Mouse (Mus musculus) cerebellum, adult 2 months (tissue): Measurements from ENCODE around the gene Dusp18.

ENCODE experiments used
- CTCF ChIP-seq: fragments of 200-500 bp; IDR thresholded peaks from 2 replicates; pipeline ENCODE4 v1.5.1; 2011; ENCODE audit warnings: low read depth, mild to moderate bottlenecking, control low read depth, low read length, moderate library complexity, borderline replicate concordance; ENCODE audit not compliant: insufficient read depth
- POLR2A ChIP-seq: fragments of 200-500 bp; IDR thresholded peaks from 2 replicates; pipeline ENCODE4 v1.6.1; 2011; ENCODE audit warnings: low read length, control low read depth, borderline replicate concordance; ENCODE audit not compliant: insufficient read depth

DNA sequence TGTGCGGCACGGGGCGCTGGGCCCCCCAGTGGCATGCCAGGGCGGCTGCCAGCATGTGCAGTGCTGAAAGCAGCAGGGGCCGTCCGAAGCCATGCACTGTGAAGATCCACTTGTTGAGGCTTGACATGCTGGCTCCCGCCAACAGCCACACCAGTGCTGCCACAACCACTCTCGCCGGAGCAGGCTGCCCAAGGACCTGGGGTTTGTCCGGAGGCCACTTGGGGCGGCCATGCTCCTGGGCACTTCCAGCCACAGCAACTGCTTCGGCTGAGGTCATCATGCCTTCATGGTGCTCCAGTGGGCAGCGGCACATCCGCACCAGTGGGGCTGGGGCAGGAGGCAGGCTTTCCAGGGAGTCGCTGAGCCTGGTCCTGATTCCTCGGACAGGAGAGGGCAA is 17.8 kb downstream of the Dusp18 start:
- TF ChIP-seq POLR2A: 0 out of 2 replicates have a peak, but pooled peaks have one; percentile 11
- TF ChIP-seq CTCF: no peak
